Mouse (Mus musculus) G1E (cell line): Measurements from ENCODE around the gene Tm4sf5.

Experiments used
- CTCF ChIP-seq: IDR thresholded peaks from 2 replicates; pipeline ENCODE4 v1.5.1; 2012; ENCODE audit warnings: low read depth, low read length, inconsistent platforms, mixed read lengths
- GATA1 ChIP-seq: IDR thresholded peaks from 2 replicates; pipeline ENCODE4 v1.6.1; 2012; ENCODE audit warnings: borderline replicate concordance, low read length, inconsistent platforms, mixed read lengths
- GATA2 ChIP-seq: IDR thresholded peaks from 2 replicates; pipeline ENCODE4 v1.6.1; 2012; ENCODE audit warnings: low read depth, low read length, inconsistent platforms, borderline replicate concordance
- POLR2AphosphoS5 ChIP-seq: IDR thresholded peaks from 2 replicates; pipeline ENCODE4 v1.6.1; 2012; ENCODE audit warnings: low read depth, low read length, inconsistent platforms; ENCODE audit not compliant: insufficient replicate concordance
- TAL1 ChIP-seq: conservative IDR thresholded peaks from 2 replicates; pipeline ENCODE4 v1.6.1; 2012; ENCODE audit warnings: low read depth, low read length, inconsistent platforms, mixed read lengths

DNA sequence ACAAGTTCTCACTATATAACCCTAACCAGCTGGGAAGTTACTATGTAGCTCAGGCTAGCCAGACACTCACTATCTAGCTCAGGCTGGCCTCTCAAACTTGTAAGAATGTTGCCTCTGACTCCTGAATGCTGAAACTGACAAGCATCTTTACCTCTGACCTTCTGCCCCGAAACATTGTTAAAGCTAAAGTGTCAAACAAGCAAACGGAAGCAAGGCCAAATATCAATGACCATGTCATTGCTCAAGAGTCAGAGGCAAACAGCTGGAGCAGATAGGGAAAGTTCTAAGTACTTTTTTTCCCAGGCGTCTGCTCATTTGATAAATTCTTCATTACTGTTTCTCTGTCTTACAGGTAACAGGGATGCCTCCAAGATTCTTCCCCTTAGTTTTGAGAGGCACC is 3.0 kb upstream of the Tm4sf5 start:
- TF ChIP-seq CTCF = no peak
- no peak for TF ChIP-seq GATA2
- no peak for TF ChIP-seq POLR2AphosphoS5
- no peak for TF ChIP-seq TAL1
- no peak for TF ChIP-seq GATA1
